Mouse (Mus musculus) gastrocnemius, postnatal 10 days (tissue): Measurements from ENCODE around the gene Gatad2a. TPM values are rescaled to one million over a fixed set of nuclear protein-coding genes. Genes with fewer than 3 reads are reported as not detected.

Source experiments
- DNase-seq: peaks from one replicate; pipeline ENCODE4 v3.0.0; 2021; ENCODE audit warnings: mixed read lengths
- total RNA-seq, 2 experiments: library from RNA; stranded (reverse); gene quantifications; 2 replicates each; pipeline ENCODE4 v1.2.3; 2021

The Gatad2a gene
- total RNA-seq, 2 experiments from 2014 or later, result 40.4 to 46.5 TPM

DNA sequence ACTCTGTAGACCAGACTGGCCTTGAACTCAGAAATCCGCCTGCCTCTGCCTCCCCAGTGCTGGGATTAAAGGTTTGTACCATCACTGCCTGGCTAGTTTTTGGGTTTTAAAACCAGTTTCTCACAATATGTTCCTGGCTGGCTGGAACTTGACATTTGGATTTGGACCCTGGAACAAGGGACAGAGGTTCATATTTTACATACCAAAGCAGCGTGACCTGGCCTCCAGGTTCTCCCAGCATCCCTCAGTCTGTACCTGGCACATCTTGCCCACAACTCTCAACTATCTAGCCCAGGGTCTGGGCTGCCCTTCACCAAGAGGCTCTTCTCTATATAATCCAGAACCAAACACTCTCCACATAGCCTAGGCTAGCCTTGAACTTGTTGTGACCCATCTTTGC lies 96.3 kb downstream of the Gatad2a start:
- DNase-seq, result no peak

DNA sequence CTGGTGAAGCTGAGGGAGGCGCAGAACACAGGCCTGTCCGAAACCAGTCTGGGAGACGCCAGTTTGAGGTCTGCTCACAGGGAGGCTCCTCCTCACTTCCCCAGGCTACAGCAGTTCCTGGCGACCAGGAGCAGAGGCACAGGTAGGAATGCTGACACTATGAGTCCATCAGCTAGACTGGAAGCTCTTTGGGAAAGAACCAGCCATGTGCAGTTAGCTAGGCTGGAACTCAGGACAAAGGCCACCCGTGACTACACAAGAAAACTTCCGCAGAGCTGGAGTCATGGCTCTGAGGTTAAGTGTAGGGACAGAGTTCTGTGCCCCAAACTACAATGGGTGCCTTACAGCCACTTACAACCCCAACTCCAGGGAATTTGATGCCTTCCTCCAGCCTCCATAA lies 98.3 kb downstream of the Gatad2a start:
- DNase-seq, result no peak

DNA sequence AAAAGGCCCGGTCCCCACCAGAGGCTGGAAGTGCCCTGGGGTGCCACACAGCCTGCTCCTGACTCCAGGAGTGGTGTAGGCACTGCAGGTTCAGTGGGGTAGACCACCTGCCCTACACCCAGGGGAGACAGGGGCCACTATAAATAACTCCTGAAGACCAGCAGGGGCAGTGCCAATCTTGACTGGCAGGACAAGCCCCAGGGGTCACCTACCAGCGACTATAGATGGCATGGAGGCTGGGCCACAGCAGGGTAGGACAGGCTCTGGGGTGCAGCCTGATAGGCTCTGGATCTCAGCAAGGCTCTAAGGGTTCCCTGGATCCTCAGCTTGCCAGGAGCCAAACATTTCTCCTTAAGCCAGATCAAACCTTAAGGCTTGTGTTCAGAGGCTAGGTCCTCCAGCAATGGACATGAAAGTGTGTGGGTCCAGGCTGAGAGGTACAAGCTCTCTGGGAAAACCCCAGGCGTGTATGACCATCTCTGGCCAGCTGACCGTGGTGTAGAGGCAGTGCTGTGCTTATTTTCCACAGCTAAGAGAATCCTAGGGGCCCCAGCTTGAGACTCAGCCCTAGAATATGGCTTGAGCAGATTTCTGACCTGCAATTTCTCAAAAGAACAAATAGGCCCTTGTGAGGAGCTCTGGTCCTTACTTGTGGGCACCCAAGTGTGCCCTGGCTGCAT lies 100.3 kb downstream of the Gatad2a start:
- no peak for DNase-seq

DNA sequence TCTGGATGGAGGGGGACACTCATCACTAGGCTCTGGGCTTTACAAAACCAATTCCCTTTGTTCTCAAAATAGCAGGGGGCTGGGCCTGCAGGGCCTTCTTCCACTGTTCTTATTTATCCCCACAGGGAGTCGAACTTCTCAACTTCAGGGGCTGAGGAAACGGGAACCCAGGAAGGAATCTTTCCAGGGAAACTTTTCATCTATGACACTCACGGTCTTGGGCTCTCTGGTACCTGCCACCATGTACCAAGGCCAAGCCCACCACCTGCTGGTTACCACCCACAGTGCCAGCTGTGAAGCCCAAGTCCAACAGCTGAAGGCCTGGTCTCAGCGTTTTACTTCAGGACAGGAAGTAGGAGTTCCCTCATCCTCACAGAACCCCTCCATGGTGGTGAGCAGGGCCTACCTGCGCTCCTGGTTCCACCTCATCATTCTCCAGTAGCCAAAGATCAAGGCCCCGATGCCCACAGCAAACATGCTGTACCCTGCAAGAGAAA lies 101.3 kb downstream of the Gatad2a start:
- DNase-seq, result no peak

DNA sequence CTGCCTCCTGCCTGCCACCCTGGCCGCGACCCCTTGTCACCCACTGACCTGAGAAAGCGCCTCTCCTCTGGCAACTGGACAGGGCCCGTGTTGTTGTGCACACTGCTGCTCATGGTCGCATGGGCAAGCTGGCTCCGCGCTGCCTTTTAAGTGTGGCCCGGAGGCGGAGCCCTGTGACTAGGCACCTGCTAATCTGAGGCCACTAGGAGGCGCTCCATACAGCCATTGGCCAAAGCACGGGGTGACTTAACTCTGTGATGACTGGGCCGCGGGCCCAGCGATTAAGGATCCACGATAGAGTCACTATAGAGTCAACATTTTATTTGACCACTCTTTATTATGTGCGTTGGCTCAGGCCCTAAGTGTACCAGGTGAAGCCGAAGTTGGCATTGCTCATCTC lies 102.3 kb downstream of the Gatad2a start:
- peak; percentile 70 for DNase-seq

DNA sequence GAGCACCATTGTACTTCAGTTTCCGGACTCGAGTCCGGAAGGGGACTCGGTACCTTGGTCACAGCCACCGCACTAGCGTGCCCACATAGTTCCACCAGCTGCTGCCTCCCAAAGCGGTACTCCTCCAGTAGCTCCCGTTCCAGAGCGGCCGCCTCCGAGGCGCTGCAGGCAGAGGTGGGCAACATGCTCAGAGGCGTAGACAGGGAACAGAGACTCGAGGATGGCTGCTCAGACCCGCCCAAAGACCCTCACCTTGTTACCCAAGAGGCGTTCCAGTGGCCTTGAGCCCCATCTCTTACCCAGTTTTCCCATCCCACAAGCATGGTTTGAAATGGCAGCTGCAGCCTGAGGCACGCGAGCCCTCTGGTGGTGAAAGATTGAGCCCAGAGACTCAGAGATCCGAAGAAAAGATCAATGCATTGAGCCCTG lies 105.4 kb downstream of the Gatad2a start:
- no peak for DNase-seq

DNA sequence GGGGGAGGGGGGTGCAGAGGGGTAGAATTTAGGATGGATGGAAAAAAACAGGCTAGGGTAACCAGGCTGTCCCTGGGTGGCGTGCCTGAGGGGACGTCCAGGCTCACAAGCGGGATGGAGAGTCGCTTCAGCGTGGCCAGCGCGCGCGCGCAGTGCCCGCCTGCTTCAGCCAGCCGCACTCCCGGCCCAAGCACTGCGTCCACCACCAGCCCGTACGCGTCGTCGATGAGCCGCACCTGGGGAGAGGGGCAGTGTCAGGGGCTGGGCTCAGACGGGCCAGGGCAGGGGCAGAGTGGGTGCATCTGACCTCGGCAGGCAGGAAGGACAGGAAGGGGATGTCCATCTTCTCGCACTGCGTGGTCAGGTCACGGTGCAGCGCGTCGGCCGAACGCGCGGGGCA lies 107.3 kb downstream of the Gatad2a start:
- DNase-seq, result no peak

DNA sequence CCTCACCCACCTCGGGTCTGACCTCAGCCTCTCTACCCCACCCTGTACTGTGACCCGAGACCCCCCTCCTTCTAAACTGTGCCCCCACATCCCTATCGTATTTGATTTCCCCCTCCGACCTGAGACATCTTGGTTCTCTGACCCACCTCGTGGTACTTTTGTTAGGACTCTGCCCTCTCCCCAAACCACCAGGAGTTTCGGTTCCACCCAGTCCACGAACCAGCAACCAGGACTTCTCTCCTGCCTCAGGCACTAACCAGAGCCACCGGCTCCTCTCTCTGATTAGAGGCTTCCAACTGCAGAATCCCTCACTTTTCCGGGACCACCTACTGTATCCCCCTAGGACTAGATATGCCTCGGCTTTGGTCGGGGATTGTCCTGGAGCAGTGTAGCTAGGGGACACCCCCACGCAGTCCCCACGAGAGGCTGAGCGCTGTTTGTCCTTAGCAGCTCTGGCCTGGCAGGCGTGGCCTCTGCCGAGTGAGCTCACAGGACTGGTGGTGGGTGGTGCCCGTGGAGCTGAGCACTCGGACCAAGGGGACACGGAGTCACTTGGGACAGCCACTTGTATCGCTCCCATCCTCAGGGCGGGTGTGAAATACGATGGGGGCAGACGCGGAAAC lies 107.8 kb downstream of the Gatad2a start:
- no peak for DNase-seq

DNA sequence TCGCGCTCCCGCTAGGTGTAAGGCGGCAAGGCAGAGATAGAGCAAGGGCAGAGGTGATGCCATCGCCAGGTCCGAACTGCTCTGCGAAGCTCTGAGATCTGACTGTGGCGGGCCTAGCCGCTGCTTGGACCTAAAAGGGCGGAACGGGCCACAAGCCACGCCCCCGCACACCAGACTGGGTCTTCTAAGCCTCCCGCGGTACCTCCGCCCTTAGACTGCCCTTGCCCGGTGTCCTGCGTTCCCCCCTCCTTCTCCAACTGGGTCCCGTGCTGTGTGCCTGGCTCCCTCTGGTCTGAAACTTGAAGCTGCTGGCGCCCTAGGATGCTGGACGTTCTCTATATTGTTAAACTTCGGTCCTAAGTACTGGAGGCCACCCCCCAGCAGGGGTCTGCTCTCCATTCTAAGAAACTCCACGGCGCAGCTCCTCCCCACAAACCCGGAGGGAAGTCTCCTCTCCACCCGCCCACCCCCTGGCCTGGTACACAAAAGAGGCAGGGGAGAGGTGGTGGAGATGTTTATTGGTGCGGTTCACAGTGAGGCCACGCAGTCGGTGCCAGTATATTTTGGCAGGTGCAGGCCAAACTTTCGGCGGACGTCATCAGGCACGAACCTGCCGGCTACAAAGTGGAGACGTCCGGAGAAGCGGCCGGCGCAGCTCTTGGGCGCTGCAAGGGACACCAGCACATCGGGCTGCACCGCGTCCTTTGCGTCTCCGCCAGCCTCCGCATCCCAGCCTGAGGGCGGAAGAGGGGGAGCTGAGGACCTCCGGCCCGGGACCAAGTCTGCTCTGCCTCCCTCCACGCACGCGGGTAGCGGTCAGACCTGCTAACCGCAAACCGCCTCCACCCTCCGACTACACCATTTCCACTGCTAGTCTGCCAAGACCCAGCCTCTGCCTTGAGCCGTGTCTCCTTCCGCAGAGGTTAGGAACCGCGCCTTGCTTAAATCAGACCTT lies 108.6 kb downstream of the Gatad2a start, which contains the start of gene Cilp2:
TSS of gene Cilp2 (minus strand) at position 399 of the 955 bp plus-strand sequence.
- peak; percentile 59 for DNase-seq

DNA sequence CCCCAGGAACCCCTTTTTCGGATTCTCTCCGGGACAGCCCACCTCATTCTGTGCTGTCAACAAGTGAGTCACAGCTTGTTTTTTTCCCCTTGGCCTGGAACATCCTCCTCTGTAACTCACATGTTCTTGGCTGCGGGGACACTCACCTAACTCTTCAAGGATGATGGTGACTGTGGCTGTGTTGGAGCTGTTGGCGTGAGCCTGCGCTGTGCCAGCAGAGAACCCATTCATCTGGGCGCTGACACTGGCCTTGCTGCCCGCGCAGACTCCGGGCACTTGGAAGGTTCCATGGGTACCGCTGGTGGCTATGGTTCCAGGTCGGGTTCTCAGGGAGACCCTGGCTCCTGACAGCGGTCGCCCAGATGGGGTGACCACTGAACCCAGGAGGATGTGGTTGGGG lies 112.0 kb downstream of the Gatad2a start:
- DNase-seq, result no peak

DNA sequence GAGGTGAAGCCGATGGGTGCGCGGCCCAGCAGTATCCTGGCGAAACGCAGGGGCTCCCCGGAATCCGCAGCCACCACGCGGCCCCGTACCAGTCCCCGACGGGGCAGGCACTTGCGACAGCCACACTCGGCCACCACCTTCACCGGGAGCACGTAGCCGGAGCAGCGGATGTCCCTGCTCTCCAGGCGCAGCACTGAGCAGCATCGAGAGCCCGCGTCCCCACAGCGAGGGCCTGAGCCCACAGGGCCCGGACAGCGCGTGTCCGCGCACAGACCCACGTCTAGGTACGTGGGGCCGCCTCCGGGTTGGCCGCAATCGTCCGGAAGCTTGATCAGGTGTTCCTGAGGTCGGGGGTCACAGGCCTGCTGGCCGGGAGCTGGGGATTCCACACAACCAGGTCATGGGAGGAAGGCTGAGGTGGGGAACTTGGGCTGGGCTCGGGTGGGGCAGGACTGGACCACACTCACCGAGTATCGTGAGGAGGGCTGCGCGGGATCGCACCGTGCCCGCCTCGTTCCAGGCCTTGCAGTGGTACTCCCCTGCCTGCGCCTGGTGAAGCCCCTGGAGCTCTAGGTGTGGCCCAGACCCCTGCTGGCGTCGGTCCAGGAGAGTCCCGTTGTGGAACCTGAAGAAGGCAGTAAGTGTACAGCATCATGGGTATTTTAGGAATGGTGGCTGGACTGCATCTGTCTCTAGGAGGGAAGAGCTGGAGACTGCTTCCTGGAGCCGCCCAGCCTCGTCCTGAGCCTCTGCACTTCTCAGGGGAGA lies 113.2 kb downstream of the Gatad2a start:
- DNase-seq, result no peak

DNA sequence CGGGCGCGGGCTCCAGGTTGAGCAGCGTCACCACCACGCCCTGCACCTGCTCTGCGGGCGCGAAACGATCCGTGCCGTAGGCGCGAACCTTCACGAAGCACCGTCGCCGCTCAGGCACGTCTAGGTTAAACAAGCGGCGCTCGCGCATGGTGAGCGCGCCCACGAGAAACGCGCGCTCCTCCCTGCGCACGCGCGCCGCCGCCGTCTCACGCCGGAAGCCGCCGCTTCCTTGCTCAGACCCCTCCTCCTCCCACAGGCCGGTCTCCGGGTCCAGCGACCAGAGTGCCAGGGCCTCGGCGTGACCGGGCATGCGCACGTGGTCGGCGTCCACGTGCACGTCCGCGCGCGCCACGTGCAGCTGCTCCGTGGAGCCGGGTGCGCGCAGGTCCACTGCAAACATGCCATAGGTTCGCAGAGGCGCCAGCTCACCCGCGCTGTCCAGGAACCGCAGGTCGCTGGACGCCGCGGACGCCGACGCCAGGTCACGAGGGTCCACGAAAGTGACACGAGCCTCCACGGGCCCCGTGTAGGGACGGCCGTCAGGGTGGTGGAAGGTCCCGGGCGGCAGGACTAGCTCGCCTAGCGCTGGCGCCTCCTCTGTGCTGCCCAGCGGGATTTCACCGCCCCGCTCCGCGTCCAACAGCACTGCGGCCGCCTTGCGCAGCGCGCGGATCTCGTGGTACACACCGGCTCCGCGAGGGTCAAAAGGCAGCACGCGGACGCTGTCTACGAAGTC lies 114.0 kb downstream of the Gatad2a start:
- DNase-seq, result peak; percentile 67

DNA sequence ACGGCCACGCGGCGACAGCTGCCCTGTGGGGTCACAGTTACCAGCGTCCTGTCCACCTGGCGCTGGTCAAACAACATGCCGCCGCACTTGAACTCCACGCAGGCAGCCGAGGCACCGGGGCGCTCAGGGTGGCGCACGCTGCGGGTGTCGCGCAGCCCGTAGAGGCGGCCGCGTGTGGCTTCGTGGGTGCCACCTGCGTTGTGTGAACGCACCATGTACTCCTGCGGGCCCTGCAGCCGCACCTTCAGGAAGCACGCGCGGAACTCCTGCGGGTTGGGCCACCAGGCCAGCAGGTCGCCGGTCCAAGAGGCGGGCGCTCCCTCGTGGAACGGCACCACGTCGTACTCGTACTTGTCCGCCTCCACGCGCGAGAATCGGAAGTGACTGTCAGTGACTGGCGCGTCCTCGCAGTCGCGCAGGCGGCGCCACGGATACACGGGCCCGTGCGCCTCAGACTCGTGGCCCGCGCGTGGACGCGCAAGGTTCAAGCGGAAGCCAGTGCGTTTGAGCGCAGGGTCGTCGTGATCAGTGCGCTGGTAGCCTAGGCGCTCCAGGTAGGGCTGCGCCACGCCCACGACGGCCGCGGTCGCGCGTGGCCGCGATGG lies 114.8 kb downstream of the Gatad2a start:
- no peak for DNase-seq

DNA sequence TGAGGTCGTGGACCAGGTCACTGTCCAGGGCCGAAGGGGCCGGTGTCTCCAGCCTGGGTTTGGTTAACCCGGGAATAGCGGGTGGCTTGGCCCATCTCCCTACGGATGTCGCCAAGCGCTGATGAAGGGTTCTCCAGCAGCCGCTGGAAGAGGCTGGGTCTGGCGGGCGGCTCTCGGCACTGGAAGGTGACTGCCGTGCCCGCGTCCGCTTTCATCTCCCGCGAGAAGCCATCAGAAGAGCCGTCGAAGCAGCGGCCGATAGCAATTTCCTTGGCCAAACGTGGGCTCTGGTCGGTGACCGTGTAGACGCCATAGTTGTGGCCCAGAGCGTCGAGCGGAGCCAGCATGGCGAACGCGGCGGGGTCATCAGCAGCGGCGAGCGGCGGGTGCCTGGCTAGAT lies 115.3 kb downstream of the Gatad2a start:
- no peak for DNase-seq

DNA sequence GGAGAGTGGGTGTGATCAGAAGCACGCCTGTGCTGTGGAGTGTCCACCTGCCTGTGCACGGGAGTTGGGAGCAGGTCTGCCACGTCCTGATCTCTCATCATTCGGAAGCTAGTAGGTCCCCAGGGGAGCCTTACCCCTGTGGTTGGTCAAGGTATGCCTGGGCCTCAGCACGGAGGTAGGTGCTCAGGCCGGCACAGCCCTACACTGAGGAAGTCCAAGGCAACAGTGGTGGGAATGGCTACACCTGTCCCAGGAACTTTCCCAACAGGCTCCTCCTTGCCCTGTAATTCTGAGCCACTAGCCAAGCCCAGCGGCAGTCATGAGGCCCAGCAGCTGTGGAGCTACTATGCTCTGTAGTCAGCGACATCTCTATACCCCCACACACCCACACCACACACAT lies 116.5 kb downstream of the Gatad2a start:
- no peak for DNase-seq

DNA sequence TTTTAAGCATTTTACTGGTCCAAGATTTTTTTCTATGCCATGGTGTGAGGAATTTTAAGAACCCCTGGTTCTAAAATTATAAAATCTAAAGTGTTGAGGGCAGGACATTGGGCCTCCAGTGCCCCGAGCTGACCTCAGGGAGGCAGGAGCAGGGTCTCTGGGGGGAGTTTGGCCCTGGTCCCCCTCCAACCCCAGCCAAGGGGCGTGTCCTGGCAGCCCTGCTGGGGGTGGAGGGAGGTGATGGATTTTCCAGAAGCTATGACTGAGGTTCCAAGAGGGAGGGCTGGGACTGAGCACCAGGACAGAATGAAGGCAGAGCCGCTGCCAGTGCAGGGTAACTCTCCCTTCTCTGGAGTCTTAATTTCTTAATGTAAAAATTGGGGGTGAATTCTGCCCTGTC lies 118.2 kb downstream of the Gatad2a start:
- DNase-seq, result peak; percentile 58

DNA sequence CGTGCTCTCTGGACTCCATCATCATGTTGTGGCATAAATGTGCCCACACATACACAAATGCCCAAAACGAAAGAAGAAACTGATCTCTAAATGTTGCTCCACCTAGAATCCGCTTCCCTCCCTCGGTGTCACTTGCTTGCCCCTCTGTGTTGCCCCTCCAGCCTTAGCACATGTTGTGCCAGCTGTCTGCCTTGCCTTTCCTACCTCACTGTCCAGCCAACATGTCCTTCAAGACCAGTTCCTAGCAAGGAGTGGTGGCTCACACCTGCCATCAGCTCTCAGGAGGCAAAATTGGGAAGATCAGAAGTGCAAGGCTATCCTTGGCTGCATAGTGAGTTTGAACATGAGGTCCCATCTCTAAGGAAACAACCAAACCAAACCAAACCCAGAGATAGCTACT lies 118.8 kb downstream of the Gatad2a start:
- DNase-seq, result no peak

DNA sequence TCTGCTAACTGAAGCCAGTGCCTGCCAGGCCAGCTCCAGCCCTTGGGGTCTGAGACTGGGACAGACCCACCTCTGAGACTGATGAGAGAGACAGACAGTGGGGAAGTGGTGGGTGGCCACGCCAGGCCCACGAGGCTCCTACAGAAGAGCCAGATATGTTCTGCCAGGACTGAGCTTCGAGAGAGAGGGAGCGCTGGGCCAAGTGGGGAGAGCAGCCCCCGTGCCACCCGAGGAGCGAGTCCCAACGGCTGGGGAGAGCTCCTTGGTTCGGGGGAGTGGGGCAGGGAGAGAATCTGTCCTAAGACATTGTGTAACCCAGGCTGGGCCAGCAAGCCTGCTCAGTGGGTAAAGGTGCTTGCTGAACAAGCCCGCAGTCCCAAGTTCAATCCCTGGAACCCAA lies 119.2 kb downstream of the Gatad2a start:
- no peak for DNase-seq

DNA sequence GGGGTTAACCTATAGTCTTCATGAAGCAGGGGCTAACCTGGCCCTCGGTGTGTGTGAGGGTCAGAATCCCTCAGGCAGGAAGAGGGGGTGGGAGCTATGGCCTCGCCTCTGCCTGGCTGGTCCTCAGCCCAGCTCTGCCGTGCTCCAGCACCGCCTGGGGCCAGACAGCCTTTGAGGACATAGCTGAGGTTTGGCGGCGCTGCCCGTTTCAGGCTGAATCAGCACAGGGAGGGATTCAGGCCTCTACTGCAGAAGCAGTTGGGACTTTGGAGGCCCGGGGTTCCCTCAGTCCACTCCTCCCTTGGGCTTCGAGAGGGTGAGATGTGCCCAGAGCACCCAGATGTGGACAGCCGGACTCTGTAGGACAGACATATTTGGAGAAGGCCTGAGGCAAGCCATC lies 120.1 kb downstream of the Gatad2a start:
- DNase-seq, result peak; percentile 41

DNA sequence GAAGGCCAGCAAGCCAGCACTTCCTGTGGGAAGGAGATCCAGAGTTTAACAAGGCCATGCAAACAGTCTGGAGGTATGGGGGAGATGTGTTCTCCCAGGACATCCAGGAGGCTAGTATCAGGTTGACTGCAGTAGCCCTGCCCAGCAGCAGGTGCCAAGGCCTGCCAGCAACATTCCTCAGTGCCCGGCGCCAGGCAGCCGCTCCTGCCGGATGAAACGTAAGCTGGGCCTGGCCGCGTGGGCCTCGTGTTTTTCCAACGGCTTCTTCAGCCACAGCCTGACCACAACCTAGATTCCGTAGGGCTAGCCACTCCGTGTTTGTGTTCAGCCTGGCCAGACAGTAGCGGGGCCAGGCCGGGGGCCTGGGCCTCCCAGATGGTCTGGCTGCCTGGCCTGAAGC lies 121.5 kb downstream of the Gatad2a start:
- peak; percentile 63 for DNase-seq

DNA sequence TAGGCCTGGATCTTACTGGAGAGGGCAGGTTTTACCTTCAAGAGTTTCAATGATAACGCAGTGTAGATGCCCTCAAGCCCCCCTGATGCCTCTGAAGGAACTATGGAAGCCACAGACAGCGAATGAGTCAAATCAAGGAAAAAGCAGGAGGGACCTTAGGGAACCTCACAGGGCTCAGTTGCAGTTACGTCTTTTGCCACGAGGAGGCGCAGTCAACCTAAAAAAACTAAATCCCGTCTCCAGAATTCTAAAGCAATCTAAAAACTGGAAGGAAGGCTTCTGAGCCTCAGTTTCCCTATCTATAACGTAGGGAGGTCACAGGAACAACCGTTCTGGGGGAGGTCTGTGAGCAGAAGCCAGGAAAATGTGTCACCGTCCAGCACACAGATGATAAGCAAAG lies 122.0 kb downstream of the Gatad2a start:
- peak; percentile 81 for DNase-seq
